Mouse (Mus musculus): ENCODE data around the gene Srgap2. TPM values are rescaled to one million over a fixed set of nuclear protein-coding genes. Genes with fewer than 3 reads are reported as not detected.
"Not testable (repeated sequence)": the region's sequence is repeated elsewhere in the genome, so short reads cannot be mapped to it uniquely, and the experiment has no call there.

Srgap2 gene
- polyA plus RNA-seq (2012; ENCODE audit: insufficient read depth, insufficient read length, missing spikeins) = 173 and 188 TPM in 2 replicates

DNA sequence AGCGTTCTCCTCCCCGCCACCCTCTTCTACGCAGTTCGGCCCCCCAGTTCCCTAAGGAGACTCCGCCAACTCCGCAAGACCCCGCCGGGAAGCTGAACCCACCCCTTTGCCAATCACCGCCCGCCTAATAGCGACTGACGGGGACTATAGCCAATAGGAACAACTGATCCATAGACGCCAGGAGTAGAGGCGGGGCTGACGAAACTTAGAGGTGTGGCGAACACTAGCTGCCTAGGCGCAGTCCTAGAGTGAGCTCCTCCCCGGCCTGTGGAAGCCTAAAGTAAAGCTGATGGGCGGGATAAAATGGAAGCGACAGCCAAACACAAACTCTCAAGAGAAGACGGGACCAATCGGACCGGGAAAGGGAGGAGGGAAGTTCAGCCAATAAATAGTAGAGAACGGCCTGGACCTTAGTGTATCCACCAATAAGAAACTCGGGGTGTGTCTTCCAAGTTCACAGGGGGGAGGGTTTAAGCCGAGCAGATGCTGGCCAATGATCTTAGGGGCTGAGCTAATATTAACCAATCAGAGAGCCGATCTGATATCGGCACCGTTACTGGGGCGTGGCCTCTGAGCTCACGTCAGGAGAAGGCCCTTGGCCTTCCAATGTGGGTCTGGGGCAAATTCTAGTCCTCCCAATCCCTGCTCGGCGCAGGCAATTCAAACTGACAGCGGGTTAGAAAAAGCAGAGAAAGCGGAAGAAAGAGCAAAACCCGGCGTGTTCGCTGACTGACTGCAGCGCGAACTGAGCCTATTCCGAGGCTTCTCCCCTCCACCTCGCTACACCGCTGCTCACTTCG is at the start of gene Srgap2, which contains the start of gene Fam72a:
Gene Srgap2, minus strand, starts transcription at position 72 of the 800 bp plus-strand sequence.
Gene Fam72a, plus strand, starts transcription at position 623 of the 800 bp plus-strand sequence.
- H3K4me3 ChIP-seq (ENCODE audit: insufficient read depth, low read length) = peak within 1 kb of the TSS; percentile 84
- H3K4me1 ChIP-seq (ENCODE audit: control insufficient read depth, insufficient read depth, low read length) = peaks cover 27% of the 10 kb centered on the region
- TF ChIP-seq POLR2A (IDR thresholded peaks at IDR 0.05; ENCODE audit: borderline replicate concordance, low read depth, low read length) = 0 out of 2 replicates have a peak, but pooled peaks have one; percentile 54
- TF ChIP-seq CTCF (IDR thresholded peaks at IDR 0.05; ENCODE audit: low read depth, low read length) = no peak
- H3K27ac ChIP-seq (ENCODE audit: insufficient read depth, low read depth, low read length) = peak within 1 kb of the TSS; percentile 92

DNA sequence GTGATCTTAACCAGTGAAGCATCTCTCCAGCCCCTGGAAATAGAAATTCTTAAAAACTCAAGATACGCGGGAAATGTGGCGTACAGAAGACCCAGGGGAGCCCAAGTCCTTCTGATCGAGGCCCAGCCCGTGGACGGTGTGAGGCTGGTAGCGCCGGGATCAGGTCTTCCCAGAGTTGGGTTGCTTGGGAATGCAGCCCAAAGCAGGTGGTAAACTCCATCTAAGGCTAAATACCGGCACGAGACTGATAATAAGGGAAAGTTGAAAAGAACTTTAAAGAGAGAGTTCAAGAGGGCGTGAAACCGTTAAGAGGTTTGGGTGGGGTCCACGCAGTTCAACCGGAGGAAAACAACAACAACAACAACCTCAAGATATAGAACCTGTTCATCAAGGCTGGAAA is 46.6 kb upstream of the Srgap2 start:
- H3K4me1 ChIP-seq (ENCODE audit: control insufficient read depth, insufficient read depth, low read length) = no peaks in the 10 kb centered on the region
- H3K4me3 ChIP-seq (ENCODE audit: insufficient read depth, low read length) = no peak overlapping the region

DNA sequence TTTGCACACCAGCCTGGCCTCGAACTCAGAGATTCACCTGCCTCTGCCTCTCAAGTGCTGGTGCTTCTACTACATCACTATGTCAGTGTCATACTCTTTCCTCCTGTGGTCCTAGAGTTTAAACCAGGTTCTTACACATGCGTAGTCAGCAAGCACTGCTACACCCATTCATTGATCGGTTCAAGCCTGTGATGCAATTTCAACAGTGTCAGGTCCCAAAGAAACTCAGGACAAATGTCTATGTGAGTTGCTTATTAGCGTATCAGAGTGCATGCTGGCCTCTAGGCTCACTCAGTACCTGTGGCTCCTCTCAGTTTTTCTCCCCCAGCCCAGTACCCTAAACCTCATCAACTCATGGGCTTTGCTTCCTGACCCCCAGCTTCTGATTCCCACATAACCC is 43.2 kb upstream of the Srgap2 start:
- Histone ChIP-seq H3K4me1 (ENCODE audit: control insufficient read depth, insufficient read depth, low read length) (no peaks in the 10 kb centered on the region), H3K4me3 (ENCODE audit: insufficient read depth, low read length) (no peak overlapping the region), H3K27ac (ENCODE audit: insufficient read depth, low read depth, low read length) (no peak overlapping the region)
- TF ChIP-seq CTCF (IDR thresholded peaks at IDR 0.05; ENCODE audit: low read depth, low read length) (no peak), POLR2A (IDR thresholded peaks at IDR 0.05; ENCODE audit: borderline replicate concordance, low read depth, low read length) (no peak)

More for the DNA sequence above, 46.6 kb upstream of the Srgap2 start:
- H3K27ac ChIP-seq (ENCODE audit: insufficient read depth, low read depth, low read length) = no peak overlapping the region
- no peak for TF ChIP-seq POLR2A (IDR thresholded peaks at IDR 0.05; ENCODE audit: borderline replicate concordance, low read depth, low read length)
- TF ChIP-seq CTCF (IDR thresholded peaks at IDR 0.05; ENCODE audit: low read depth, low read length) = no peak

DNA sequence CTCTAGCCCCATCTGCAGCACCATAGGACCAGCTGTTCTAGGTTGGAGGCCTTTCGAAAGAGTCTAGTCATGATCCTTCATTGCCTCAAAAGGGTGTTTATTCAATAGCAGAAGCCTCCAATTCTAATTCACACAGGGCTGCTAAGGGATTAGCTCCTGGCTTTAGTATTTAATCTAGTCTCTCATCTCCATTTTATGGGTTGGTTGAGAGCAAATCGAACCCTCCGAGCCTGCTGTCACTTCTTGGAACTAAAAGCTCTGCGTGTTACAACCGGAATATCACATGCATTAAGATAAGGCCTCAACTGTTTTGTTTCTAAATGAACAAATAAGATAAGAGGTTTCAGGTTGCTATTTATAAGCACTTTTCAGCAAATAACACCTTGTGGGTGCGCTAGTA is 42.6 kb upstream of the Srgap2 start:
- Histone ChIP-seq H3K4me1 (ENCODE audit: control insufficient read depth, insufficient read depth, low read length) (no peaks in the 10 kb centered on the region), H3K27ac (ENCODE audit: insufficient read depth, low read depth, low read length) (no peak overlapping the region), H3K4me3 (ENCODE audit: insufficient read depth, low read length) (no peak overlapping the region)
- TF ChIP-seq POLR2A (IDR thresholded peaks at IDR 0.05; ENCODE audit: borderline replicate concordance, low read depth, low read length) (no peak), CTCF (IDR thresholded peaks at IDR 0.05; ENCODE audit: low read depth, low read length) (no peak)

DNA sequence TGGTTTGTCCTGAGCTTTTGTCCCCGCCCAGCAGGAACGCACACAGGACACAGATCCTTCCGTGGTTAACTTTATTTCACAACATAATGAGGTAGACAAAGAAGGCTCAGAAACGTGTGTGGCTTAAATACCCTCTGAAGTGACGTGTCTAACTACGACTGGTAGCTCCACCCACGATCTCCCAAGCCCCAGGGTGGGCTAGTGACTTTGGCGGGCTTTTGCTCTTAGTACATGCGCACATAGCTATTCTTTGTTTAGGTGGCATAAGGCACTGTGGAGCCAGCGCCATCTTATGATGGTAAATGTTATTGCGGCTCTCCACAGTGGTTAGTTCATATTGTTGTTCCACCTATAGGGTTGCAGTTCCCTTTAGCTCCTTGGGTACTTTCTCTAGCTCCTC is 38.9 kb upstream of the Srgap2 start:
- peak overlapping the region; percentile 22; the same call in 1 of the 2 replicates for H3K4me3 ChIP-seq (ENCODE audit: insufficient read depth, low read length)
- H3K27ac ChIP-seq (ENCODE audit: insufficient read depth, low read depth, low read length); H3K4me1 ChIP-seq (ENCODE audit: control insufficient read depth, insufficient read depth, low read length): not testable (repeated sequence)

DNA sequence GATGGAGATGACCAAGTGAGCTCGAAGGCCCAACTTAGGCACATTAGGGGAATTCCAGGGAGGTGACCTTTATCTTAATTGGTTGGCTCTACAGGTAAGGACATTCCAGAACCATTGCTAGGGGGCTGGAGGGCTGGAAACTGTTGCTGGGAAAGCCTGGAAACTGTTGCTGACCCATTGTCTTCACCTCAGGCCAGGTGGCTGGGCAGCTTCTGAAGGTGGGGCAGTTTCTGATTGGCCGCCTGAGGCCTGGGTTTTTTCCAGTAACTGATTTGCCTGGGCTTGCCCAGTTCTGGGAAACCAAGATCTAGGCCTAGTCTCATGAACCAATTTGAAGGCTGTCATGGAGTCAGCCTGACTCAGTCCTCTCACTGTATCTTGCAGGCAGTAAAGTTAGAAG is 34.9 kb upstream of the Srgap2 start:
- H3K4me1 ChIP-seq (ENCODE audit: control insufficient read depth, insufficient read depth, low read length) = peaks cover 17% of the 10 kb centered on the region
- no peak overlapping the region for H3K27ac ChIP-seq (ENCODE audit: insufficient read depth, low read depth, low read length)
- TF ChIP-seq POLR2A (IDR thresholded peaks at IDR 0.05; ENCODE audit: borderline replicate concordance, low read depth, low read length) (no peak), CTCF (IDR thresholded peaks at IDR 0.05; ENCODE audit: low read depth, low read length) (no peak)
- no peak overlapping the region for H3K4me3 ChIP-seq (ENCODE audit: insufficient read depth, low read length)

DNA sequence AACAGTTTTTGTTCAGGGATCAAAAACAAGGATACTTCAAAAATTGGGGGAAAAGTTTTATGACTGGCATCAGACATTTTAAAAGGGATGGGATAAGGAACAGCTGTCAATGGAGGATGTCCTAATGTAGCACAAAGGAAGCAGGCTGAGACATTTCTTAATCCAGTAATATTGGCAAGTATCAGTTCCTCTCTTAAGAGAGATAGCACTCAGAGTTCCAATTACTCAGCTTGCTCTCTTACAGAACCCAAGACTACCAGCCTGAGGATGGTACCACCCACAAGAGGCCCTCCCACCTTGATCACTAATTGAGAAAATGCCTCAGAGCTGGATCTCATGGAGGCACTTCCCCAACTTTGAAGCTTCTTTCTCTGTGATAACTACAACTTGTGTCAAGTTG is 33.3 kb upstream of the Srgap2 start:
- H3K4me1 ChIP-seq (ENCODE audit: control insufficient read depth, insufficient read depth, low read length) = peaks cover 17% of the 10 kb centered on the region
- TF ChIP-seq CTCF (IDR thresholded peaks at IDR 0.05; ENCODE audit: low read depth, low read length) (no peak), POLR2A (IDR thresholded peaks at IDR 0.05; ENCODE audit: borderline replicate concordance, low read depth, low read length) (no peak)
- peak overlapping the region; percentile 46 for H3K27ac ChIP-seq (ENCODE audit: insufficient read depth, low read depth, low read length)
- no peak overlapping the region for H3K4me3 ChIP-seq (ENCODE audit: insufficient read depth, low read length)

DNA sequence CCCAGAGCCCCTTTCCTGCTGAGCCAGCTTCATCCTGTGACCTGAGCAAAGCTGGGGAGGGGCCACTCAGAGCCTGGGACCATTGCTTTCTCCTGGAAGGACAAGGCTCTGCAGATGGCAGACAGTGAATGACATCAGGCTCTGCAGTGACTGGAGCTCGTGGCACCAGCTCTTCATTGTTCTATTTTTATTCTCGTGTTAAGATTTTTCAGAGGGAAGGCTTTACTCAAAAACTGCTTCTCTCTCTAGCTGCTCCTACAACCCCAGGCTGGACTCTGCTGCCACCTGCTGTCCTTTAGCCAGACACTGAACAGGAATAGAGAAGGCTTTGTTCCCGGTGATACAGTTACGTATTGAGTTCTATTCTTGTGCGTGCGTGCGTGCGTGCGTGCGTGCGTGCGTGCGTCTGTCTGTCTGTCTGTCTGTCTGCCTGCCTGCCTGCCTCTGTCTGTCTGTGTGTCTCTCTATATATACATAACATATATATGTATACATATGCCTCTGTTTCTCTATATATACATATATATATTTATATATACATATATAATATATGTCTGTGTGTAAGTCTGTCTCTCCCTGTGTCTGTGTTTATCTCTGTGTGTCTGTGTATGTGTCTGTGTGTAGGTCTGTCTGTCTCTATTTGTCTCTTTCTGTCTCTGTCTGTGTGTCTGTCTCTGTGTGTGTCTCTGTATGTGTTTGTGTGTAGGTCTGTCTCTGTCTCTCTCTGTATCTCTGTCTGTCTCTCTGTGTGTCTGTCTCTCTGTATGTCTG is 28.1 kb upstream of the Srgap2 start:
- Histone ChIP-seq H3K27ac (ENCODE audit: insufficient read depth, low read depth, low read length) (peak overlapping the region; percentile 60), H3K4me1 (ENCODE audit: control insufficient read depth, insufficient read depth, low read length) (peaks cover 8% of the 10 kb centered on the region), H3K4me3 (ENCODE audit: insufficient read depth, low read length) (no peak overlapping the region)
- TF ChIP-seq POLR2A (IDR thresholded peaks at IDR 0.05; ENCODE audit: borderline replicate concordance, low read depth, low read length) (no peak), CTCF (IDR thresholded peaks at IDR 0.05; ENCODE audit: low read depth, low read length) (peak; percentile 59)

DNA sequence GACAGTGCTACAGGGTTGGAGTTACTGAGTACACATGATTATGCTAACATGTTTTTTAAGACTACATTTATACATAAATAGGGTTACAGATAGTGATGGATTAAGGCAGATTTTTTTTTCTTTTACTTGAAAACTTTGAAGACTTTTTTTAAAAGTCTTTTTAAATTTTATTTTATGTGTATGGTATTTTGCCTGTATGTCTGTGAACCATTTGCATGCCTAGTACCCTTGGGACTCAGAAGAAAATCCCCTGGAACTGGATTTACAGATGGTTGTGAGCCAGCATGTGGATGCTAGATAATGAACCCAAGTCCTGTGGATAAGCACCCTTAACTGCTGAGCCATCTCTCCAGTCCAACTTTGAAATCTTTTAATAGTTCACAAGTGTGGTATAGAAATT is 26.3 kb upstream of the Srgap2 start:
- TF ChIP-seq CTCF (IDR thresholded peaks at IDR 0.05; ENCODE audit: low read depth, low read length) (no peak), POLR2A (IDR thresholded peaks at IDR 0.05; ENCODE audit: borderline replicate concordance, low read depth, low read length) (no peak)
- Histone ChIP-seq H3K4me3 (ENCODE audit: insufficient read depth, low read length) (no peak overlapping the region), H3K4me1 (ENCODE audit: control insufficient read depth, insufficient read depth, low read length) (peaks cover 9% of the 10 kb centered on the region), H3K27ac (ENCODE audit: insufficient read depth, low read depth, low read length) (no peak overlapping the region)

DNA sequence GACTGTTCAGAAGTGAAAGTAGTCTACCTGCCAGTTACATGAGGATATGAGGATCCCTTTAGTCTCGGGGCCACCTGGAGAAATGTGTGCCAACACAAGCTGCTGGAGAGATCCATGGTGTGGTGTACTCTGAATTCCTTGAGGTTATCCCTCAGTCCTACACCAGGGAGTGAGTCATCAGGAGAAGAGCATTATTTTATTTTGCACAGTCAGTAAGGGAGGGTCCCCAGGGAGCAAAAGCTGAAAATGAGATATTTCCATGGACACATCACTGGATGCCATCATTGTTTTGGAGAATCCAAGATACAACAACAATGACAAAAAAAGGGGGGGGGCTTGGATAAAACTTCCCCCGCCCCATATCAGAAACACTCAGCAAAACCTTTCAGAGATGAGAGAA is 24.8 kb upstream of the Srgap2 start:
- Histone ChIP-seq H3K27ac (ENCODE audit: insufficient read depth, low read depth, low read length) (no peak overlapping the region), H3K4me3 (ENCODE audit: insufficient read depth, low read length) (no peak overlapping the region), H3K4me1 (ENCODE audit: control insufficient read depth, insufficient read depth, low read length) (peaks cover 11% of the 10 kb centered on the region)
- TF ChIP-seq CTCF (IDR thresholded peaks at IDR 0.05; ENCODE audit: low read depth, low read length) (no peak), POLR2A (IDR thresholded peaks at IDR 0.05; ENCODE audit: borderline replicate concordance, low read depth, low read length) (no peak)

All from bone marrow macrophage, adult 2 months (primary cell).